Mouse (Mus musculus) adrenal gland, adult (tissue): ENCODE data around the gene Dnase1l1.

ENCODE experiments used
- DNase-seq, 2 experiments: peaks; one replicate each; pipeline ENCODE4 v3.0.0; 2022 to 2023; ENCODE audit warnings: low spot score in 1 of 2; ENCODE audit not compliant: inconsistent age in 2 of 2

Gene Dnase1l1

GRCm38 (mm10) chrX:74270062-74270901, 11.9 kb downstream of the Dnase1l1 start, which contains the start of gene Rpl10:
TSS of gene Rpl10 (plus strand) at chrX:74270812.
- peak; percentile 94 to 96 for DNase-seq

GRCm38 (mm10) chrX:74269736-74270061, 12.4 kb downstream of the Dnase1l1 start:
- no peak for DNase-seq

DNA sequence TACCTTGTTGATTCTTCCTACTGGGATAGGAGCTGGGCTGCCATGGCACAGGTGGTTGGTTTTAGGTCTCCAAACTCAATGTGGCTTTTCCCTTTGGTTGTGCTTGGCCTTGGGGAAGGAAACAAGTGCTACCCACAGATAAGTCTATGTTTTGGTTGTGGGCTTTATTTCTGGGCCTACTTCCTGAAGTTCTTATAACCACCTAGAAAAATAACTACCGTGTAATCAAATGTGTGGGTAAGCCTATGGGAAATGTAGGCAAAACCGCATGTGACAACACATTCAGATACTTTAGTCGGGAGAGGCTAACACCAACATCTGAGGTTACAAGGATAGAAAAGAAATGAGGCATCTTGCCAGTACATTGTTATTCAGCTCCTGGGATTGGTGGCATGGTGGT, 24.4 kb downstream of the Dnase1l1 start:
- DNase-seq, result no peak

DNA sequence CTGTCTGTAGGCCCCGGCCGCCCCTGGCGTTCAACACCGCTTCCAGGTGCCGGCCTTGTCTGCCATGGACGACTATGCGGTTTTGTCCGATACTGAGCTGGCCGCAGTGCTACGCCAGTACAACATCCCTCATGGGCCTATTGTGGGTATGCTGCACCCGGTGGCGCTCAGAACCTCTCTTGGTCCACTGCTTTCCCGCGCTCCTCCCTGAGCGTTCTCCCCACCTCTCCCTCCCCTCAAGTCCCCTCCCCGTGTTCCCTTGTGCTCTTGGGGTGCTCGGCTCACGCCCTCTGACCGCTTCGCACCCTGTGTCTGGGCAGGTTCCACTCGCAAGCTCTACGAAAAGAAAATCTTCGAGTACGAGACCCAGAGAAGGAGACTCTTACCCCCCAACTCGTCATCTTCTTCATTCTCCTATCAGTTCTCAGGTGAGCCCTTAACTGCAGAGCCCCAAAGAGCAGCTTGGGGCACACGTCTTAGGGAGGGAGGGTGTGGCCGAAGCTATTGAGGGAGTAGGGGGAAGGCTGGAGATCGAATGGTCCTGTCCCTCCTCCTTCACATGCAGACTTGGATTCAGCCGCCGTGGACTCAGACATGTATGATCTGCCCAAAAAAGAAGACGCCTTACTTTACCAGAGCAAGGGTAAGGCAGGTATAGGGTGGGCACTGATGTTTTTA, 27.1 kb downstream of the Dnase1l1 start:
- DNase-seq, result peak in 1 of 2 experiments; percentile 14

GRCm38 (mm10) chrX:74254153-74254887, 27.8 kb downstream of the Dnase1l1 start, which contains the start of gene Emd:
TSS of gene Emd (plus strand) at chrX:74254687.
- DNase-seq, result peak; percentile 92 to 95

DNA sequence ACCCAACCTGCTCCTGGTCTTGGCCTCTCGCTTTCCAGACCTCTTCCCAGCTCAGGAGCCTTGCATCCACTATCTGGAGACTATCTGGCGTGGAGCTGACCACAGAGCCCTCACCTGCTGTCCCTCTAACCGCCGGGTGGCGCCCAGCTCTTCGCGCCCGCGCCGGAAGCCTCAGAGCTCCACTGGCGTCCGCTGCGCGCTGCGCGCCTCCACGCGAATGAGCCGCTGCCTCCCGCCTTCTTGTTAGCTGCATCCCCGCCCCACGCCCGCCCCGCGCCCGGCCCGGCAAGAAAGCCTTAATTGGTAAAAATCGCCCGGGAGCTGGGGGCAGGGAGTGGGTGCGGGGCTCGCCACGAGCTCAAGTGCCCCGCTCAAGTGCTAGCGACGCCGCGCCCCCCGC, 32.5 kb downstream of the Dnase1l1 start, which contains the start of gene Flna:
Flna (minus strand) TSS at position 206 of the 400 bp plus-strand sequence.
- DNase-seq, result peak; percentile 75 to 87

DNA sequence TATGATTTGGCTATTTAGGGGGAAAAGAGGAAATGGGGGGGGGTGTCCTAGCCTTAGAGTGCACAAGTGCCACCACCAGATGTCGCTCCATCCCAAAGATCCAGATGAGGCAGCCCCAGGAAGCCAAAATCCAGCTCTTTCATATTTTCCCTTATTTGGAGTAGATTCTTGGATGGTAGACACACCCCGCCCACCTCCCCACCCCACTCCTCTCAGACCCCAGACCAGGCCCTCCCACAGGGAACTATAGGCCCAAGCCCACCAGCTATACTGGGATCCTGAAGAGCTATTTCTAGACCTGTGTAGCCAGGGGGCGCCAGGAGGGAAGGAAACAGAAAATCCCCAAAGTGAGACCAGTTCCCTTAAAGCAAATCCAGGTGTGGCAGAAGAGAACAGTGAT, 33.5 kb downstream of the Dnase1l1 start:
- DNase-seq, result peak; percentile 54 to 84

DNA sequence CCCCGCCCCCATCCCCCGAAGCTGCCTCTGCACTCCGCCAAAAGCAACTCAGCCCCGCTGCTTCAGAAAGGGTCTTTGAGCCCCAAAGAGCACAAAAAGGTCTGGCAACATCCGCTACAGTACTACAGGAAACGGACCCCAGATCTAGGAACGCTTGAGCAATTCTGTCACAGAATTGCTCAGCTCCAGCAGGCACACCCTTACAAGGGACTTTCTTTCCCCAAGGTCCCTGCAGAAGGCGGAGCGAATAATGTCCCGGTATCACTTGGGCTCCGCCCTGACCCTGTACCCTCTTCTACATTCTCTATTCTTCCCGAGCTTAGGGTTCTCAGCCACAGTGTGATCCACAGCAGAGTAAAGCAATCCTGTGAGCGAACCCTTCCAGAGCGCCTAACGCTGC, 35.4 kb downstream of the Dnase1l1 start:
- DNase-seq, result peak in 1 of 2 experiments; percentile 51

DNA sequence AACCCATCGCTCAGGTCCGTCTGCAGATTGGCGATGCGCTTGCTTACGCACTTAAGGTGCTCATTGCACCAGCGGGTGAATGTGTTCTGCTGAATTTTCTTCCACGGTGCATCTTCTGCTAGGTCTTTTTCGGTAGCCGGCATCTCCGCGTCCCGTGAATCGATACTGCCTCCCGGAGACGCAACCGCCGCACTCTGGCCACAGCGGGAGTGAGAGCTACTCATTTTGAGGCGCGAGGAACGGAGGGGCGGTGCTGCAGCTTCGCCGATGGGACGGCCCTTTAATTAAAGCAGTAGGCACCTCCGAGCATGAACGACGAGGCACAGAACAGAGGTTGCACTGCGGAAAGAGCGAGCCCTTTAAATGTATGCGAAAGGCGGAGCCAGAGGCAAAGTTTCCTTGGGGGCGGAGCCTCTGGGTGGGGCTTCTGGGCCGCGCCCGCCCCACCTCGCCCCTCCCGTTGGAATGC, 35.9 kb downstream of the Dnase1l1 start:
- DNase-seq, result peak; percentile 89 to 95

- peak; percentile 79 to 87 for DNase-seq
Measured at GRCm38 (mm10) chrX:74245687-74246086, 36.5 kb downstream of the Dnase1l1 start.

DNA sequence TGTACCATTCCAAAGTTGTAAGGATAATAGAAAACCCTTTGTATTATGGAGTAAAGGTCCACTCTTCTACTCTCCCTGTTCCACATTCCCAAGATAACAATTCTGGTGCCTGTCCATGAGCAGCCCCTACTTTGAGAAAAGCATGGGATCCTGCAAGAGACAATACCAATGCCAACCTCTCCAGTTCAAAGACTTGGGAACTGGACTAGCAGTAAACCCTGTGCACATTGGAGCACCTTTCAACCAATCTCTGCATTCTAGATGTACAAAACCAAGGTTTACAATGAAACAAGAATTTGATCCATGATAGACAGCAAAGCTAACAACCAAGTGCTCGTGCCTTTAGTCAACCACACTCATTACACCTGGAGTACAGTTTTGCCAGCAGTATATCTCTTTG, 37.0 kb downstream of the Dnase1l1 start:
- no peak for DNase-seq

GRCm38 (mm10) chrX:74244614-74245083, 37.5 kb downstream of the Dnase1l1 start:
- DNase-seq, result peak; percentile 64 to 67

- peak; percentile 13 to 46 for DNase-seq
Measured at GRCm38 (mm10) chrX:74243807-74244206, 38.3 kb downstream of the Dnase1l1 start.

DNA sequence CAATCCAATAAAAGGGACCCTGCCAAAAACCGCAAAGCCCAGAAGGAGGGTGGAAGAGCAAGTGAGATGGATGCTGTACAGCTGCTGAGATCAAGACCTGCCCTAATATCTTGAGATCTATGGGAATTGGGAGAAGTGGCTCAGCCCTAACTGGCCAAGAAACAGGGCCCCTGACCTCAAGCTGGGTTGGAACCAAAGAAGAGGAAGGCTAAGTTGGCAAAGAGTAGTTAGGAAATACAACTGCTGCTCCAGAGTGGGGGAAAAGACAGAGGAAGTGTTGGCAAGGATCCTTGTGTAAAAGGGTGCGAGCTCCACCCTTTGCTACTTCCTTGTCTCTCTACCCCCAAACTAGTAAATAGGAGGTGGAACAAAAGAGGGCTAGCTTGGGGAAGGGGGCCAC, 38.7 kb downstream of the Dnase1l1 start:
- DNase-seq, result no peak

DNA sequence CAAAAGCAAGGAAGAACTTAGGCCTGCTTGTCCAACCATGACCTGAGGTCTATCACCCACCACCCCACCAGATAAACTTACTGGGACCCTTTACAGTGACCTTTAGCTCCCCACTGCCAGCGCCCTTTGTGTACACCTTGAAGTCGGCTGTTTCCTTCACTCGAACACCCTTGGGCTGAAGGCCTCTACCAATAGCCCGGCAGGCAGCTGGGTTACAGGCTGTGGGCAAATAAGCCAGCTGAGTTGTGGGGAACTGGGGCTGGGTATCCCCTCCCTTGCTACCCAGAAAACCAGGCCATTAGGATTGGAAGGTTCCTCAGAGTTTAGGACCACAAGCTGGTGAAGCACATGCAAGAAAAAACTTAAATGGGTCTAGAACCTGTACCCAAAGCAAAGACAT, 41.8 kb downstream of the Dnase1l1 start:
- no peak for DNase-seq

GRCm38 (mm10) chrX:74233196-74233595, 48.9 kb downstream of the Dnase1l1 start:
- DNase-seq, result no peak

DNA sequence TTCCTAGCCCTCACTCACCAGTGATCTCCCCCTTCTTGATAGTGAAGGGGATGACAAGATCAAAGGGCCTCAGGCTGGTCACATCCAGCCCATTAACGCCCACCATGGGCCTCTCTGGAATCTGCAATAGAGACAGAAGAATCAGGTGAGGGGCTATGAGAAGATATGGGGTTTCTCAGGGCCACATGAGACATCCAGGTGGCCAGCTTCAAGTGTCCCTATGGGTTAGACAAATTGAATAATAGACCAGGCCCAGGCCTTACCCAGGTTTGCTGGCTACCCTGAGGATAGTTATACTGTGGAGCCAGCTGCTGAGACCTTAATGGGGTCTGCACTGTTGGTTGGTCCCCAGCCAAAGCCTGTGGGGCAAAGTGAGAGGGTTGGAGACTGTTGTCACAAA, 52.1 kb downstream of the Dnase1l1 start:
- no peak for DNase-seq
